Mouse (Mus musculus) CH12.LX (cell line): Measurements from ENCODE around the gene Ofd1.

Experiments used
- CHD2 ChIP-seq: IDR thresholded peaks from 2 replicates; pipeline ENCODE4 v1.6.1; 2011; ENCODE audit warnings: low read length, improper control_type of control experiment
- CTCF ChIP-seq, 2 experiments: IDR thresholded peaks in 1 of 2; conservative IDR thresholded peaks in 1 of 2; 2 replicates each; pipeline ENCODE4 v1.5.1; 2011 to 2012; ENCODE audit warnings: low read depth in 2 of 2, low read length in 2 of 2, improper control_type of control experiment in 1 of 2, inconsistent platforms in 1 of 2, mild to moderate bottlenecking in 1 of 2, moderate library complexity in 1 of 2
- EP300 ChIP-seq: IDR thresholded peaks from 2 replicates; pipeline ENCODE4 v1.6.1; 2011; ENCODE audit warnings: low read length, improper control_type of control experiment
- JUND ChIP-seq: conservative IDR thresholded peaks from 2 replicates; pipeline ENCODE4 v1.6.1; 2011; ENCODE audit warnings: low read depth, low read length, improper control_type of control experiment
- MAFK ChIP-seq: IDR thresholded peaks from 2 replicates; pipeline ENCODE4 v1.6.1; 2011; ENCODE audit warnings: low read length, improper control_type of control experiment; ENCODE audit not compliant: insufficient replicate concordance
- MAX ChIP-seq: IDR thresholded peaks from 2 replicates; pipeline ENCODE4 v1.6.1; 2011; ENCODE audit warnings: low read length, improper control_type of control experiment
- MAZ ChIP-seq: IDR thresholded peaks from 2 replicates; pipeline ENCODE4 v1.6.1; 2012; ENCODE audit warnings: low read depth, mild to moderate bottlenecking, inconsistent platforms, low read length, improper control_type of control experiment, moderate library complexity
- POLR2A ChIP-seq: IDR thresholded peaks from 2 replicates; pipeline ENCODE4 v1.6.1; 2011; ENCODE audit warnings: low read depth, mild to moderate bottlenecking, improper control_type of control experiment, low read length
- ZKSCAN1 ChIP-seq: IDR thresholded peaks from 2 replicates; pipeline ENCODE4 v1.6.1; 2012; ENCODE audit warnings: low read depth, inconsistent platforms, low read length, improper control_type of control experiment, borderline replicate concordance

DNA sequence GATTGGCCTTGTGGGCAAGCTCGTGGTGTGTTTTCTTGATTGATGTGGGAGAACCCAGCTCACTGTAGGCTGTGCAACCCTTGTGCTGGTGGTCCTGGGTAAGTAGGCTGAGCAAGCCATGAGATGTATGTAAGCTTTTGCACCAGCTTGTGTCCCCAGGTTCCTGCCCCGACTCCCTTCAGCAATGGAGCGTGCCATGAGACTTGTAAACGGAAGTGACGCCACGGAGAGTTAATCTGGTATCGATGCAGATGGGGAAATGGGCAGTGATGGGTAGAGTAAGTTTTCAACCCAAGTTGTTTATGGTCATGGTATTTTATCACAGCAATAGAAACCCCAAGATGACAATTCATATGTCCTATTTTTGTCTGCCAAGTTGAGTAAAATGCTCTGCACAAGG lies 27.8 kb upstream of the Ofd1 start:
- no peak for TF ChIP-seq CTCF (conservative IDR thresholded peaks at IDR 0.05 in 1 of 2, IDR thresholded peaks at IDR 0.05 in 1 of 2; ENCODE audit: low read depth in 2 of 2, low read length in 2 of 2)
- no peak for TF ChIP-seq EP300
- TF ChIP-seq POLR2A = no peak
- TF ChIP-seq MAX = no peak
- no peak for TF ChIP-seq MAZ
- TF ChIP-seq CHD2 = no peak
- no peak for TF ChIP-seq ZKSCAN1
- no peak for TF ChIP-seq MAFK
- TF ChIP-seq JUND = no peak
